Mouse (Mus musculus) thymus, postnatal 14 days (tissue): ENCODE data around the gene Clec2g.
"Not testable (repeated sequence)": the region's sequence is repeated elsewhere in the genome, so short reads cannot be mapped to it uniquely, and the experiment has no call there.

Experiments used
- DNase-seq: peaks from one replicate; pipeline ENCODE4 v3.0.0; 2021

Gene Clec2g

GRCm38 (mm10) chr6:128972156-128972555 lies 38.0 kb downstream of the Clec2g start:
- DNase-seq, result no peak

GRCm38 (mm10) chr6:128972687-128973438 lies 38.7 kb downstream of the Clec2g start:
- peak; percentile 29 for DNase-seq

GRCm38 (mm10) chr6:128973439-128973697 lies 39.2 kb downstream of the Clec2g start:
- DNase-seq, result no peak

GRCm38 (mm10) chr6:128974850-128975249 lies 40.7 kb downstream of the Clec2g start:
- DNase-seq, result not testable (repeated sequence)

GRCm38 (mm10) chr6:128976194-128976593 lies 42.0 kb downstream of the Clec2g start:
- DNase-seq, result no peak

- DNase-seq, result not testable (repeated sequence)
Measured at GRCm38 (mm10) chr6:128981951-128982541, 47.9 kb downstream of the Clec2g start.

GRCm38 (mm10) chr6:128992337-128992736 lies 58.2 kb downstream of the Clec2g start:
- no peak for DNase-seq

GRCm38 (mm10) chr6:128992753-128993152 lies 58.6 kb downstream of the Clec2g start:
- no peak for DNase-seq

GRCm38 (mm10) chr6:128993221-128993620 lies 59.0 kb downstream of the Clec2g start:
- DNase-seq, result no peak

GRCm38 (mm10) chr6:128994336-128994735 lies 60.2 kb downstream of the Clec2g start:
- no peak for DNase-seq

- DNase-seq, result no peak
Measured at GRCm38 (mm10) chr6:128994742-128995141, 60.6 kb downstream of the Clec2g start.

- DNase-seq, result no peak
Measured at GRCm38 (mm10) chr6:128995250-128996053, 61.3 kb downstream of the Clec2g start.

- no peak for DNase-seq
Measured at GRCm38 (mm10) chr6:128996054-128996767, 62.0 kb downstream of the Clec2g start.

- DNase-seq, result no peak
Measured at GRCm38 (mm10) chr6:128996768-128997442, 62.7 kb downstream of the Clec2g start.

- DNase-seq, result no peak
Measured at GRCm38 (mm10) chr6:129001392-129001791, 67.2 kb downstream of the Clec2g start.

- no peak for DNase-seq
Measured at GRCm38 (mm10) chr6:129008552-129008951, 74.4 kb downstream of the Clec2g start.

GRCm38 (mm10) chr6:129009846-129010504 lies 75.8 kb downstream of the Clec2g start:
- not testable (repeated sequence) for DNase-seq

GRCm38 (mm10) chr6:129010505-129010873 lies 76.3 kb downstream of the Clec2g start:
- DNase-seq, result no peak

- DNase-seq, result not testable (repeated sequence)
Measured at GRCm38 (mm10) chr6:129012012-129012411, 77.8 kb downstream of the Clec2g start.

- DNase-seq, result no peak
Measured at GRCm38 (mm10) chr6:129012966-129013365, 78.8 kb downstream of the Clec2g start.

- no peak for DNase-seq
Measured at GRCm38 (mm10) chr6:129013762-129014276, 79.6 kb downstream of the Clec2g start.

- DNase-seq, result no peak
Measured at GRCm38 (mm10) chr6:129014399-129014798, 80.2 kb downstream of the Clec2g start.
